Mouse (Mus musculus) gastrocnemius, postnatal 14 days (tissue): ENCODE results near the gene Nos1ap. TPM values are rescaled to one million over a fixed set of nuclear protein-coding genes. Genes with fewer than 3 reads are reported as not detected.

Experiments used
- DNase-seq: peaks from one replicate; pipeline ENCODE4 v3.0.0; 2021; ENCODE audit warnings: mixed read lengths
- intact Hi-C: fragments of 180-260 bp; cut with DNase I; formaldehyde crosslinking; loops from one replicate; pipeline ENCODE4 v1.15.1; 2025; ENCODE audit warnings: low total_unique reads
- total RNA-seq, 2 experiments: library from RNA; stranded (reverse); gene quantifications; 2 replicates each; pipeline ENCODE4 v1.2.3; 2021

Gene Nos1ap
- total RNA-seq, 2 experiments from 2014 or later, result 1.6 to 1.7 TPM

DNA sequence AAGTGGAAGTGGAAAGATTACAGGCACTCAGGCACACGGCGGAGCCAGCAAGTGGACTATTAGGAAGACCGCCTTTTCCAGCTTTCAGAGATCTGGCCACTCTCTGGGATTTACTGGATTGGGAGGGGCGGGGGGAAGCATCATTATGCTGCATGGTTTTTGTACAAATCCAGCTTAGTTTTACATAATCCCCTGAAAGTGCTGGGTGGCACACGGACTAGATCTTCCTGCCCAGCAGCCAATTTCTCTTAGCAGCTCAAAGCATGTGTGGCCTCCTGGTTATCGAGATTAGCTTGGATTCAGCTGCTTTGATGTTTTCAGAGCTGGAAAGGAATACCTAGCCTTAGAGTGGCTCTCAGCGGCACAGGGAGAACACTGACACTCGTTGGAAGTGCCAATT, 246.6 kb downstream of the Nos1ap start:
- no peak for DNase-seq
- intact Hi-C loops, result no loop called here

DNA sequence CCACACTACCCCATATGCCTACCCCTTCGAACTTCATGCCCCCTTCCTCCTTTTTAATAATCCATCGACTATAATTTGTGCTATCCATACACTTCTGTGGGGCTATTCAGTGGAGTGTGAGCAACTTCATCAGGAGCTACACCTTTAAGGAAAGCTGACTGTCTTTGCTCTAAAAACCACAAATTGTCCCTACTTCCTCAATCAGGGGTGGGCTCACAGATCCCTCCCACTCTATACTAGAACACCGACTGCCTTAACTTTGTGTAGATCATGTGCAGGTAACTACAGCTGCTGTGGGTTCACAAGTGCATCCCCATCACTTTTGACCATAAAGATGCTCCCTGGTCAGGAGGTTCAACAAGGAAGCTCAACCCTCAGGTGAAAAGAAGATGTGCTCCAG, 249.7 kb downstream of the Nos1ap start:
- intact Hi-C loops, result no loop called here
- DNase-seq, result no peak

DNA sequence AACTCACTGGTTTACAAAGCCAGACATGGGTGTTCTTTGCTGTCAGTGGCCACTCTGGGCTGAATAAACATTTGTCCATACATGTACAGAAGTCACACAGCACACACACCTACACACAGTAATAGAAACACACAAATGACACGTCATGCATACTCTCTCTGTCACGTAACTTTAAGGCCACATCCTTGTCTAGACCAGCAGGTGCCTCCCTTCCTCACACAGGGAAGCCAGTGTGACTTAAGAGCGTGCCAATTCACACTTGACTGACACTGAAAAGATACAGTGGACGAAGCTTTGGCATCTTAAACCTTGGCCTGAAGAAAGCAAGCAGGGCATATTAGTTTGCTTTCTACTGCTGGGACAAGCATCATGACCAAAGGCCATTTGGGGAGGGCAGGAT, 256.9 kb downstream of the Nos1ap start:
- DNase-seq, result no peak
- intact Hi-C loops, result no loop called here

DNA sequence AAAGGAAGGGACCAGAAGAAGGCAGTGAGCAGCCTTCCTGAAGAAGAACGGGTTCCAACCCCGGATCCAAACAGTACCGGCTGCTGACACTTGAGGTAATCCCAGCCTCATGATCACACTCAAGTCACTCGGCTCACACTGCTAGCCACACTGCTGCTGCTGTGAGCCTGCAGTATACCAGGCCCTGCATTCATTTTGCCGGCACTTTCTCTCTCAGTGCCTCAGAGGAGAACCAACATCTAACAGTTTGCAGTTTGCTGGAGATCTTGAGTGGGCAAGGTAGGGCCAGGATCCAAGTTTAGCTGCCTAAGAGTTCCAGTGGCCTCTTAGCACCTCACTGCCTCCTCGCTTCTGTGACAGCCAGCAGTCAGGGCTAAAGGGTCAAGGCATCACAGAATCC, 257.7 kb downstream of the Nos1ap start:
- intact Hi-C loops, result no loop called here
- no peak for DNase-seq

DNA sequence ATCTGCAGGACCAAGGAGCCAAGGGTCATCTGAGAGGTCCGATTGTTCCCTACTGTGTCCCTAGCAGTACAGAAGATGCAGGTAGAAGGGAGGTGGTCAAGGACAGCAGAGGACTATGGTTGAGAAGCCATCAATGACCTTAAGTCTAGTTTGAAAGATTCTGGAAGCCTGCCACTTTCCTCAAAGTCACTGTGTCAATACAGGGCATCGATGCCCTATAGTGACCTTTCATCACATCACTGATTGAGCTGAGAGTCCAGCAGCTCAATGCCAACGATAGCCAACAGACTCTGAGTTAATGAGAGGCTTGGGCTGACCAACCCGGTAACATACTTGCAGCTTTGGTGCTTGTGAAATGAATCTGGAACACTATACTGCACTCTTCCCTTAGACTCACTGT, 264.4 kb downstream of the Nos1ap start:
- DNase-seq, result no peak
- intact Hi-C loops, result no loop called here

DNA sequence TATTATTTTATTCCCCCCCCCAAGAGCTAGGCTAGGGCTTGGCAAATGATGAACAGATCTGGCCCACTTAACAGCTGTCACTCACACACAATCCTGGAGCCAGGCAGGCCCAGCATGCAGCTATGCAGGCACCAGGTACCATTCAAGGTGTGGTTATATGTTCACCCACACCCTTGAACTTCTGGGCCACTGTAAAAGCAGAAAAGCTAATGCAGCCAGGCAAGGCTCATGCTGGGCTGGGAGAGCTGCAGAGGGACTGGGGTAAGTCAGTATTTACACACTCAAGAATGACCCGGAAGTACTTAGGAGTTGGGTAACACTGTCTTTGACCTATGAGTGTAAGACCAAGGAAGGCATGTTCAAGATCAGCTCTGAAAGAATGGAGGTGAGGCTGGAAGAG, 265.3 kb downstream of the Nos1ap start:
- intact Hi-C loops, result no loop called here
- no peak for DNase-seq

DNA sequence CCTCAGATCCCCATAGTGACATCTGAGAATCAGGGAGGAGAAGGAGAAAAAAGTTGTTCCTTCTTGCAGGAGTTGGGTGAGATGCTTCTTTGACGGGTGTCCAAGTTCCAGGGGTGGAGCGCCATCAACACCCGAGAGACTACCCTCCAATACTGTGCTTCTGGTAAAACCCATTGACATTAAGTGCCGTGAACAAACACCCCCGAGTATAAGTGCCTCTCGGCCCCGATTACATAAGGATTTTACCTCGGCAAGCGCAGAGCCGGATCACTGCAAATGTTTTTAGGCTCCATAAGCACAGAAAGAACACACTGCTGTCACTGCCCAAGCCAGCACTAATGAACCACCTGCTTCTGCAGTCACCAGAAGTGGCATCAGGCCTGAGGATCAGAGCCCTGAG, 266.7 kb downstream of the Nos1ap start:
- intact Hi-C loops, result no loop called here
- no peak for DNase-seq

DNA sequence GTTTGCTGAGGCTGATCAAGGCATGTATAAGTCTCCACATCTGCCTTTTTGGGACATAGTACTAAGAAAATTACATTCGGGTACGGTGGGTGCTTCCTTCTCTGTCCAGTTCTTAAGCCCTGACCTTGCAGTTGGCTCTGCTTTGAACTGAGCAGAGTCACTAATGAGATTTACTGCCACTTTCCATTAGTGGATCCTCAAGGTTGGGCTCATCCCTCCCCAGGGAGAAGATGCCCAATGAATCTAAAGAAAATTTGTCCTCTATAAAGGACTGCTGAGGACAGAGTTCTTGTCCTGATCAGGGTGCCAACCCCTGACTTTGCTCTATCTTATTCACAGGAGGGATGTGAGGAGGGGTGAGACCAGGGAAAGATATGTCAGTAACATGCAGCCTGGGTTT, 267.6 kb downstream of the Nos1ap start:
- intact Hi-C loops, result no loop called here
- no peak for DNase-seq

DNA sequence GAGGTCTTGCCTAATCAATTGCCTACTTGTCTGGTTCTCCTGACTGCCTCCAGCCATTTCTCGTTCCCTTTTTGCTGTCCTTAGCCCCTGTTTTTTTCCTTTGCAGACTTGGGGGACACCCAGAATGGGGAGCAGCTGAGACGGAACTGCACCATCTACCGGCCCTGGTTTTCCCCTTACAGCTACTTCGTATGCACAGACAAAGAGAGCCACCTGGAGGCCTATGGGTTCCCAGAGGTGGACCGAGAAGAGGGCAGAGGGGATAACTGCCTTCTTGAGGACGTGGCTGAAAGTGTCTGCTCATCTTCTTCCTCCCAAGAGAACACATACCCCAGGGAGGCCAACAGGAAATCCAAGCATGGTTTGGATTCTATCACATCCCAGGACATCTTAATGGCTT, 278.2 kb downstream of the Nos1ap start:
- no peak for DNase-seq
- intact Hi-C loops, result no loop called here

DNA sequence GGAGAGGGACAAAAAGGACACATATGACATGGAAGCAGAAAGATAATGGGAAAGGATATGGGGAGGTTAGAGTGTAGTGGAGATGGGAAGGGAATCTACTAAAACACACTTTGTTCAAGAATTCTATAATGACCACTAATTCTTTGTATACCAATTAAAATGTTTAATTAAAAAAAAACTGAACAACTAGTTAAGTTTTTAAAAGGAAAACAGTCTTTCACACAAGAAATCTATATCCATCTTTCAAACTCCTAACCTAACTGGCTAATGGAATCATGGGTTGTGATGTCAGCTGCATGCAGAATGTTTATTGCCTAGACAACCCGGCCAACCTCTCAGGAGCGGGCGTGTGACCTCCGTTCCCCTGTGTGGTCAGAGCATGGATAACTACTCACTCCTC, 281.2 kb downstream of the Nos1ap start, which contains the start of gene Spata46:
Gene Spata46 (plus strand): TSS at position 301 of the 400 bp plus-strand sequence.
- intact Hi-C loops, result no loop called here
- DNase-seq, result no peak

DNA sequence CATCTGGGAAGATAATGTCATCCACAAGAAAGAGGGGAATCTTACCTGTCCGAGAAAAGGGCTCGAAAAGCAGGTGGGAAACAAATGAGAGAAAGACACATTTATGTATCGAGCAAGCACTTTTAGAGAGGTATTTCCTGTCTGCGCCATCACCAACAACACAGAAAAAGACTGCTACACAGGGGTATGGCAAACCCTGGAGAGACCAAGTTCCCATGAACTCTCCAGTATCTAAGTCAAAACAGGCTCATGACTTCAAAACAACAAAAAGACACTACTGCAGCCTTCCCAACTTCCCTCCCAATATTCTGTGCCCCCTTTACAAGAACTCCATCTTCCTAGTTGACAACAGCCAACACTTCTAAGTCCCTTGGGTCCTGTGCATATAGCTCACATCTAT, 283.4 kb downstream of the Nos1ap start, which contains the start of gene Gm7694:
Gene Gm7694 (minus strand): TSS at position 101 of the 400 bp plus-strand sequence.
- intact Hi-C loops, result no loop called here
- DNase-seq, result no peak

DNA sequence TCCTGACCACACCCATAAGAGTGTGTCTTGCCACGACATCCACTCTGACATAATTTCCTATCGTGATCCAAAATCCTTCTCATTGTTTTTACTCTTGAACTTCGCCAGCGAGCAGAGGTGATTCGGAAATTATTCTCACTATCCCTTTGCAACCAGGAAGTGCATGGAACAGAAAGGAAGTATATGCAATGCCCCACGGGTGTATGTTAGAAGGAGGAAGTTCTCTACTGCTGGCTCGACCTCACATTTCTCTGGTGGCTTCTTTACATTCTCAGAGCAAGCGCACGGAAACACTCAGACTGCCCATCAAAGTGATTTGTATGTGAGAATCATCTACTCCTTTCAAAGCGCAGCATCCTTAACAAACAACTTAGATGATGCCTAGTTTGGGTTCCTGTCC, 284.7 kb downstream of the Nos1ap start:
- no peak for DNase-seq
- intact Hi-C loops, result no loop called here

DNA sequence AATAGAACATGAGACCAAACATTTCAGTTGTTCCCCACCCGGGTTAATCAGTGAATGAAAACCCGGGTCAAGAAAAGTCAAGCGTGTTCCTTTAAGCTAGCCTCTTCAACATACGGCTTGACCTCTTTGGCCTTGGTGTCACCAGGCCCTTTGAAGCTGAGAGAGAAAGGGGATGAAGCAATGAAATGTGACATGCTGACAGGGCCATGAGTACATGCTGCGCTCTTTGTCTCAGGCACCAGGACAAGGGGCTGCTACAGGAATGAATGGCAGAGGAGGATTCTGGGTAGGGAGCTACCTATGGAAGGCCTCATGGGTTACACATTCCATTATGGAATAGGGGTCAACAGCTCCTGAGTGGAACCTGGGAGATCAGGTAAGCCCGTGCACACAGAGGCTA, 286.6 kb downstream of the Nos1ap start:
- no peak for DNase-seq
- intact Hi-C loops, result no loop called here

DNA sequence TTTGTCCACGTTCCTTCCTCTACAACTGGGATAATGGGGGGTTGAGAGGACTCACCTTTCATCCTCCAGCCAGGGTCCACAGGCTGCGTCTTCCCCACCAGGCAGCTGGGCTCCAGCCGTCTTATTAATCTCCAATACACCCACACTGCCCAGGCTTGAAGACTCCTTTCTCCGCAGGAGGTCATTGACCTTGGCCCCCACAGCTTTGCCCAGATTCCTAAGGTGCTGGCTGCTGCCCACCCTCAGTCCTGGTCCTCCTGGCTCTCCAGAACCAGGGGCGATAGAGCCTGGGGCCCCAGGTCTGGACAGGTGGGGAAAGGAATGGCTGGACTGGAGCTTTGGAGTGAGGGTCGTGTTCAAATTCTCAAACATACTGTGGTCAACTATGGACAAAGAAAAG, 287.2 kb downstream of the Nos1ap start:
- DNase-seq, result no peak
- intact Hi-C loops, result no loop called here

DNA sequence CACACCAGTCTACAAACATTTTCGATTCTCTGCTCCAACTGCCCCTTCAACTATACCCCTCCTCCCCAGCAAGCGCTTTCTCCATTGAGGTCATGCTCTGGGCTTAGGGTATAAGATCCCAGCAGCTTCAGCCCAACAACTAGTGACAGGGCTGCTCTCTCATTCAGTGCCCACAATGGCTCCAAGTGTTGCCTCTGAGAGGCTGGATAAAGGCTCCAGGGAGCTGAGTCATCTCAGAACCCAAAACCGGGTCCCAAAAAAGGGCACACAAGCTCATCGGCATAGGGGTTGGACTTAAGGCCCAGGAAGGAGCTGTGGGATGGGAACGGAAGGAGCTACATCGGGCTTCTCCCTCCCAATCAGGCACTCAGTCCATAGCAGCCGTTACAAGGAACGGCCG, 288.0 kb downstream of the Nos1ap start:
- DNase-seq, result no peak
- intact Hi-C loops, result no loop called here

DNA sequence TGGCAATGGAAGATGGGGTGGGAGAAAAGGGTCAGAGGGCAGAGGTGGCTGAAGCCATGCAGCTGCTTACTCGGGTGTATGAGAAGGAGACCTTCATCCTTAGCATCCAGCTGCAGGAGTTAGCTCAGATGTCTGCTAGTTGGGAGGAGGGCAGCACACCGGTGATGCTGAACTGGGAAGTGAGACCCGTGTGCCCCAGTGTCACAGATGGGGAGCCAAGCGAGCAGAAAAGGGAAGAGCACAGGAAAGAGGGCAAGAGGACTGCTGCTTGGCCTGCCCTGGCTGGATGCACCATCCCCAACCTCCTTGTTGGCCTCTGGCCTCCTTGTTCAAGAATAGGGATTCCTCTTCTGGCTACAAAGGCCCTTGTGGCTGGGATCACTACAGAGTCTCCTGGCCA, 290.2 kb downstream of the Nos1ap start:
- no peak for DNase-seq
- intact Hi-C loops, result no loop called here

DNA sequence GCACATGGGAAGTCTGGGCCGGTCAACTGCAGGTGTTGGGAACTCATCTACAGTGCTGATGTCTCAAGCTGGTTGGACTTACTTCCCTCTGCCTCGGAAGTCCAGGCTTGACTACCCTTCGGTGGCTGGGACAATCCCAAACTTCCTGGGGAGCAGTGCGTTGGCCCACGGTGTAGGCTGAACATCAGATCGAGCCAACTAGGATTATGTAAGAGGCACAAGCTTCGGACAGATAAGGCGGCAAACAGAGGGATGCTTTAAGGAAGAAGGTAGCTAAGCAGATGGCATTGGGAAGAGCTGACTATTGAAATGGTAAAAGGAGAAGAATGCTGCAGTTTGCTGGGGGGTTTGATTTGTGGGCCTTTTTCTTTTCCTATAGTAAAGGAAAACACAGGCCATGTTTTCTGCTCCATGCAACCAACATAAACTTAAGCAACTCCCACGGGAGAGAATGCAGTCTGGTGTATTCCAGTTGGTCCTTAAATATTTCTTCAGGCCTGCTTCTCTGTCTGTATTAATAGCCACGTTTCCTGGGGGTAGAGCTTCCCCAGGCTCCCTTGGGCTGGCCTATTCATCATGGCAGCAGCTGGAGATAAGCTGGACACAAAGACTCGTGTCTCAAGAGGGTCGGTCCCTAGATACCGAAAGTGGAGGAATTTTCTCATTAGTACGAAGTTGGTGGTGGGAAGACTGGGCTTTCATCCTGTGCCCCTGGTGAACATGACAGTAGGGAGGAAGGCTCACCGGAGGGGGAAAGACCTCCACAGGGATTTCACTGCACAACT, 294.7 kb downstream of the Nos1ap start:
- no peak for DNase-seq
- intact Hi-C loops, result loop anchor here (5.0 kb wide), 1 partner anchor 317 kb away; no protein-coding TSS in a partner anchor

DNA sequence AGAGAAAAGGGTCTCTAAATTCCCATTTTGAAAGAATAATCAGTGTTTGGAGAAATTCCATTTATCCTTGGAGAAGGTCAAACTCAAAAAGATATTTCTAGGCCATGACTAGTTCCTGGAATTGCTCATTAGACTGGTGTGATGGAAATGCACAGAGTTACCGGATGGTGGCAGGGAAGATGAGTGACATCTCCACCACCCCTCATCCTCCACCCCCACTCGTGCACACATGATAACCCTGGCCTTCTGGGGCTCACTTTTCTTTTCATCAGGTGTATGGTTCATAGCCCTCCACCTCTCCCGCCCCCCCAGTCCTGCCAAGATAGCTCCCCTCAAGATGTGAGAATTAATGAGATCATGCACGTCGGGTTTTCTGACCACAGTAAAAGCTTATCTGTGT, 296.4 kb downstream of the Nos1ap start:
- no peak for DNase-seq
- intact Hi-C loops, result loop anchor here (5.0 kb wide), 1 partner anchor 319 kb away; no protein-coding TSS in a partner anchor

DNA sequence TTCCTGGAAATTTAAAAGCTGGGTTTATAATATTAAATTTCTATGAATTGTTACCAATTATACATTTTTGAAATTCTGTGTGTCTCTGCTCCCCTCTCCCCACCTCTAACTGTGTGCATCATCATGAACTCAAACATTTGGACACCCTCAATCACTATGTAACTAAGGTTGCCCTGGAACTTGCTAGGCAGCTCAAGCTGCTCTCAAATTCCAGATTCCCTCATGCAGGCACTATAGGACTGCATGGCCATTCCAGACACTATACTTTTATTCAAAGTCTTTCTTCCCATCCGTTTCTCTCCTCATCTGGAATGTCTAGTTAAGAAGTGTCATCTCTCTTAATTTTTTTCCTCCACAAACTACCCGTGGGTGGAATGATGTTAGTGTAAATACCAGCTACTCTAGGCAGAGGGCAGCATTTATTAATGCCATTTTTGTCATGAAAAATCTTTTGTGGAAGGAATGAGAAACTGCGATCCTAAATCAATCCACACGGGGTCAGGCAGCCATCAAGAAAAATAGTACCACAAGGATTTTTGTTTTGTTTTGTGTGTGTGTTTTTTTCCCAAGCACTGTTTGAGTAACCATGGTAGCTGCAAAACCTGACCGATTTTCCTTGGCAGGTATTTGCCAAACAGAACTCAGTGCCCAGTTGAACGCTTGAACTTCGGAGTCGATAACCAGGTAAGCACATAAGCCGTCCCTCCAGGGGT, 297.3 kb downstream of the Nos1ap start:
- intact Hi-C loops, result loop anchor here (5.0 kb wide), 1 partner anchor 320 kb away; no protein-coding TSS in a partner anchor
- DNase-seq, result no peak

DNA sequence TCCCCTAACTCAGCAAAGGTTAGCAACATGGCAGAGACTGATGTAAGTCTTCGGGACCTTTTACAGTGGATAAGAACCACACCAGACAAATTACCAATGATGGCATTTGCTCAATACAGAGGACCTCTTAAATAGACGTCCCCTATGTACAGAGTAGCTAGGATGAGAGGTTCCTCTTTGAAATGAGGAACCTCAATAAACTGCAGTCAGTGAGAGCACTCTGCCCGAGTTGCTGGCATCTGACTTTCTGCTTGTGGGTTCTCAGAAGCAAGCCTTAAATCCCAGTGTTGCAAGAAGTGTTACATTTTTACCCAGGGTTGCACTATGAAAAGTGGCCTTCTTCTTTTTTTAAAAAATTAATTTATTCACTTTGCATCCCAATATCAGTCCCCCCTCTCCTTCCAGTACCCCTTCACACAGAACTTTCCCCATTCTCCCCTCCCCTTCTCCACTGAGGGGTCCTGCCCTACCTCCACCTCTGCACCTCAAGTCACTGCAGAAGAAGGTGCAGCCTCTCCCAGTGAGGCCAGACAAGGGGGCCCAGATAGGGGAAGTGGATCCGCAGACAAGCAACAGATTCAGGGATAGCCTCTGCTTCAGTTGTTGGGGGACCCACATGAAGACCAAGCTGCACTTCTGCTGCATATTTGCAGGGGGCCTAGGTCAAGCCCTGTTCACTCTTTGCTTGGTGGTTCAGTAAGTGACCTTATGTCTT, 307.1 kb downstream of the Nos1ap start:
- DNase-seq, result no peak
- intact Hi-C loops, result no loop called here
